Mouse (Mus musculus): ENCODE results near the gene Olfr552.
"Not testable (repeated sequence)": the region's sequence is repeated elsewhere in the genome, so short reads cannot be mapped to it uniquely, and the experiment has no call there.

Gene Olfr552

DNA sequence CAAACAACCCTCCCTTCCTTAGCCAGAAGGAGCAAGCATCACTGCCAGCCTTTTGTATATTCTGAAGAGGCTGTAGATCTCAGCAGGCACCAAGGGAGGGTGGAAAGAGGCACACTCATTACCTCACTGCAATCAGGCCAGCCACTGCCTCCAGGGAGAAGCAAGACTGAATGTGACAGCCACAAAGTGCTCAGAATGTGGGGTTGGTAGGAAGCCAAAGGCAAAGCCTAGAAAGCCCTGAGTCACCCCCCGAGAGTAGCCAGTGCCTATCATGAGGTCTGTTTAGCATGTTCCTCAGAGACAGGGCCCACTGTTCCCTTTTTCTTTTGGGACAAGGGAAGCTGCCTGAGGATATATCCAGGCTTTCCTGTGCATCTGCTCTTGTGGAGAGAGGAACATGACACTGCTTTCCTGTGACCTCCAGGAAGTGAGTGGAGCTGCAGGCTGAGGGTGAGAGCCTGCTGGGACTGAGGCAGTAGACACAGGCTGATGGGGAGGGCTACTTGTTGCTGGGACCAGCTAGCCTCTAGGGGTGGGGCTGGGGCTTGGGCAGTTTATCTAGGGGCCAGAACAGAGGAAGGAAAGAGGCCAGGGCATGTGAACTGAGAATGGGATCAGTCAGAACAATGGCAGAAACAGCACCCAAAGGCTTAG is at the start of gene Olfr552:
Olfr552 (plus strand) TSS at position 393 of the 654 bp plus-strand sequence.
- no peak for DNase-seq (ENCODE audit: low read depth in 2 of 2, low spot score in 2 of 2)

DNA sequence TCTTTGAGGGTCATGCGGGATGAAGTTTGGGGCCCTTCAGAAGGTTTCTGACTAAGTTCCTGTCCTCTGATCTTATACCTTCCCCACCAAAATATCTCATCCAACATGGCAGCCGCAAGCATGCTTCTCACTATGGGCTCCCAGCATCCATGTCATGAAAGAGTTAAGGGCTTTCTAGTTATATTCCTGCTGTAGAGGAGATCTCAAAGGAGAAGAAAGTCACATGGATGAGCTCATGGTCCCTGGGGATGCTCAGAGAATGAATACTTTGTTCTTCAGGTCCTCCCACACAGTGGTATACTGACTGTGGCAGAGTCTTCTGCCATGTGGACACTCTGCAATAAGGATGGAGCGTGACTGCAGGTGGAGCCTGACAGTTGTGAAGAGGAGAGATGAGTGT is 48.0 kb upstream of the Olfr552 start, which contains the start of gene Olfr549:
Olfr549 (plus strand) TSS at position 301 of the 400 bp plus-strand sequence.
- no peak for DNase-seq (ENCODE audit: low read depth in 2 of 2, low spot score in 2 of 2)

DNA sequence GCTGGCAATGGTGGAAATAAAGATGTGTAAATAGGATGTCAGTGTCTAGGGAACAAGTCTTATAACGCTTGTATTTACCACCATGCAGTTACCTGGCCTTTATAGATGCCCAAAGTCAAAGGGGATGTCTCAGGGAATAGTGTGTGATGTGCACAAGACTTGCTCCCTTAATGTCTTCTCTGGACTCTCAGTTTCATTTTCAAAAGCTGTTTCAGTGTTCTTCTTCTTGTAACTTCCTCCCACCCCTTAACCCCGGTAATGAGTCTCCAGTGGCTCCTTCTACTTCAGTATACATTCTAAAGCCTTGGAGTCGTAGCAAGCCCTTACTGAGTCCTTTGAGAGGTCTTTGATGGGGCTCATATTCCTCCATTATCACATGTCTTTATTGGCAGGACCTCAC is 44.3 kb upstream of the Olfr552 start:
- DNase-seq (ENCODE audit: low read depth in 2 of 2, low spot score in 2 of 2), result no peak

DNA sequence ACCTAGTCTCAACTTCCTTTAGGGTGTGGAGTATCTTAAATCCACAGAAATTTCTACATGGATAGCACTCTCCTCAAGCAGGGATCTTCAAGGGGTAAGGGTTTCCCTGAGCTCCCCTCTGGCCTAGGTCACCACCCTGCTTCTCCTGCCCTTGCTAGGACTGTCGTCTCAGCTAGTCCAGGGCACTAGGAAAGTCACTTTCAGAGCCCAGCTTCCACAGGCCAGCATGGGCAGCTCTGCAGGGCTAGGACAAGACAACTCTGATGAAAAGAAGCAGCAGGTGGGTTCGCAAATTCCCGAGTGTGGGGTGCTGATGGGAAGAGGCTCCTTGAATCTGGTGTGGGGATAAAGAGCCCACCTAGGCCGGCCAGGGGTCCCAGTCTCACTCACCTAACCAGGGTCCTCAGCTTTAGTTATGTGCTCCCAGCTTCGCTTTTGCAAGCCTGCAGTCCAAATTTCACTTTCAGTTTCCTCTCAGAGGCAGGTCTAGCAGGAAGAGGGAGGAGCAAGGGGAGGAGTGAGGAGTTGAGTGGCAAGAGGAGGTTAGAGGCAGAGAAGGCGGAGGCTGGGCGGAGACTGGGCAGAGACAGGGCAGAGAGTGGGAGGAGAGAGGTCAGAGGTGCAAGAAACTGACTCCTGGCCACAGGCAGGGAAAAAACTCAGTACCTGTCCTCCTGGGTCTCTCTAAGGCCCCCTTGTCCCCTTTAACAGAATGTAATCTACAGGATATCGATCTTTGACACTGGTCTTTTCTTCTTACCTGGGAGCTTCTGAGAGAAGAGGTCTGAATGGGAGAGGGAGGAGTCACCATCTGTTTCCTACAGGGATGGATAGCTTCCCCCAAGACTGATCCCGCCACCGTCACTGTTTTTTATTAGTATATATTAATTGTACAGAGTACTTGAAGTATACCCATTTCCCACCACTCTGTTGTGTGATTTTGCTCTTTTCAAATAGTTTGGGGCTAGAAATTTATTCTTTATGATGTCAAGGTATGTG is 32.3 kb upstream of the Olfr552 start, which contains the start of gene Trim21:
Trim21 (minus strand) TSS at position 488 of the 999 bp plus-strand sequence.
- peak; percentile 65 to 71 for DNase-seq (ENCODE audit: low read depth in 2 of 2, low spot score in 2 of 2)

DNA sequence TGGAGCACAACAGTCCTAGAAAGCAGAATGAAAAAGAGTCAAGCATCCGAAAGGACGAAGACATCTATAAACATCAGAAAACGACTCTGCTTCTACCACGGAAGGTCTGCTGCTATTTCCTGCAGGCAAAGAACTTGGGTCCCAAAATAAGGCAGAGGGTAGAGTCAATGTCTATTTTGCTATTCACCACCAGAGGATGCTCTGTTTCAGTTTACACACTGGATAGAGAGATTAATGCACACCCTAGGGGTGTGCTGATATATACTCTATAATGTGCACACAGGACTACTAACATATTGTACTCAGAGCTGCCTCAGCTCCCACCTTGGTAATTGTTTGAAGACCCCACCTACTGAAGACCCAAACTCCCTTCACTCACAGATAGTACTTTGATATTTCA is 31.4 kb upstream of the Olfr552 start:
- no peak for DNase-seq (ENCODE audit: low read depth in 2 of 2, low spot score in 2 of 2)

DNA sequence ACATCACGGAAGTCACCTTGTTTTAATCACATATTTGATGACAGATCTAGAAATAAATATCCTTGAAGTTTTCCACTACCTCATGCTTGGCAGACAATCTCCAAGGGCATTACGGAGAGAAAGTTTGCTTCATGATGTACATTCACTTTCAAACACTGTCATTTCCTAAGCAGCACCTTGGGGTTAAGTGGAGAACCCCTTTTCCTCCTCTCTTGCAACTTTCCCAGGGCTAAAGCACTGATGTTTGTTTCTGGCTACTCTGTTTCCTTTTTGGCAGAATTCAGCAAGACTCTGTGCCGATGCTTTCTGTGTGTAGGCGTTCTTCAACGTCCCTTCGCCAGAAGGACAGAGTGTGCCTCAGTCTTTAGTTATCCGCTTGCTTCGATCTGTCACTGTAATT is 26.4 kb upstream of the Olfr552 start, which contains the start of gene Olfr550:
Olfr550 (plus strand) TSS at position 301 of the 400 bp plus-strand sequence.
- no peak for DNase-seq (ENCODE audit: low read depth in 2 of 2, low spot score in 2 of 2)

DNA sequence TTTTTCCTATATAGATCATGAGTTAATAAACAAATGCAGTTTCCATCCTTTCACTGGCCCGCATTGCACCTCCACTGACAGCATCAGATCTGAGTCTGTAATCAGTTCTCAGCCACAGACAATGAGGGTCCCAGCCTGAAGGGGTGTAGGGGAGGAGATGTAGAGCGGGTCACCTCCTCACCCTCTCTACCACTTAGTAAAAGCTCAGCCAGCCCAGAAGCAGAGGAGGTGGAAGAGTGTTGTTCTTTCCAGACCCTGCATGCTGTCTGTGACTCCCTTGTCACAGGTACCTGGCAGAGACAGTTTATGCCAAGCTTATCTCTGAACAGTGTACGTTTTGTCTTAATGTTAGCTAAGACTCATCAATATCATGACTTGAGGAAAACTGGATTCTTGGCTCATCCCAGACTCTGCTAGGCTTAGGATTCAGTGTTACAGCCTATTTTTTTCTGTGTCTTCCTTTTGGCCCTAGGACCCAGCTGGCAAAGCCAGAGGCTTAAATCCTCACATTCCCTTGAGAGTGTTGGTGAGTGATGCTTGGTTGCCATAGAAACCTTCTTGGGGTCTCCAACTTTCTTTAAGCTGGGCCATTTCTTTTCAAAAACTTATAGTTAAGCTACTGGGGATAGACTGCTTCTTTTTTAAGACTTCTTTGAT is 24.3 kb upstream of the Olfr552 start:
- no peak for DNase-seq (ENCODE audit: low read depth in 2 of 2, low spot score in 2 of 2)

DNA sequence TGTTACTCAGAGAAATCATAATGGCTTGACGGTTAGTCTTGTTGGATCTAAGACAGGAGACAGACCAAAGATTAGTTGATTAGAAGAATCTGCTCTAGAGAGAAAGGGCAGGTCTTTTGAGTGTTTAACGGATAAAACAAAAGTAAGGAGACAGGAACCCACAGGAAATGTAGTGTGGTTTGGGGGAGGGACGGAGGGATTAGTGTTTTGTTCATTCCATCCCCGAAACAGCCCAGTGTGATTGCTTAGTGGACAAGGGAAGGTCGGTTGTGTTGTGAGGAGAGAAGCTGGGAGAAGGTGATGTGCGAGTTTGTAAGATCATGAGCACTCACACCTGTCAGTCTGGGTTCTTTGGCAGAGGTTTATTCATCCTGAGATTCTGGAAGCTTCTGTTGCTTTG is 21.6 kb upstream of the Olfr552 start:
- DNase-seq (ENCODE audit: low read depth in 2 of 2, low spot score in 2 of 2), result no peak

DNA sequence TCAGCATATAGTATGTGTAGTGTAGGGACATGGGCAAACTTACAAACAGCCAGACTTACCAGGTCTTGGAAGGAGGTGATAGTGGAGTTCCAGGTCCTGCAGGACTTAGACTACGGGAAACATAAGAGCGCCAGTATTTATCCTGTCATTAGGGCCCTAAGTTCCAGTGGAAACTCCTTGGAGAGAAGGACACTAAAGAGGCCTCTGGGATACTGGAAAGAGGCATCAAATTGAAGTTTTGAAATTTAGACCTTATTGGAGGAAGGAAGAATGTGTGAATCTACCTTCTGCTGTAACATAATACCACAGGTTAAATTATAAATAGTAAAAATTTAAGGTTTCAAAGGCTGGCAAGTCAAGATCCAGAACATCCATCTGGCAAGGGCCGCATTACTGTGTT is 5.8 kb upstream of the Olfr552 start, which contains the start of gene Olfr551:
Olfr551 (minus strand) TSS at position 101 of the 400 bp plus-strand sequence.
- no peak for DNase-seq (ENCODE audit: low read depth in 2 of 2, low spot score in 2 of 2)

DNA sequence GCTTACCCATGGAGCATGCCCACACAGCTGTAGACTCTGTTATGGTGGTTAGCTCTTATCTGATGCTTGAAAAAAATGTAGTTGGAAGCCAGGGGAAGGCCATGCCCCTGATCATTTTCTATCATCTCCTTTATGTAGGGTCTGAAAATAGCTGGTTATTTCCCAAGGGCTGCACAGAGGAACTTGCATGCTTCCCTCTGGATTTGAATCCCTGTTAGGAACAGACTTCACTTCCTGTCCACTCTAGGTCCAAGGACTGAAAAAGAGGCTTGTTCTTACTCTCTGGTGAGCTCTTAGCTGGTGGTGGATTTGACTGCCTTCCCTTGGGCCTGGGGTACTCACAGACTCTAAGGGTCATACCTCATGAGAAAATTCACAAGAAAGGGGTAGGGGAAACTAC is 20.5 kb downstream of the Olfr552 start, which contains the start of gene Olfr553:
Olfr553 (minus strand) TSS at position 101 of the 400 bp plus-strand sequence.
- no peak for DNase-seq (ENCODE audit: low read depth in 2 of 2, low spot score in 2 of 2)

DNA sequence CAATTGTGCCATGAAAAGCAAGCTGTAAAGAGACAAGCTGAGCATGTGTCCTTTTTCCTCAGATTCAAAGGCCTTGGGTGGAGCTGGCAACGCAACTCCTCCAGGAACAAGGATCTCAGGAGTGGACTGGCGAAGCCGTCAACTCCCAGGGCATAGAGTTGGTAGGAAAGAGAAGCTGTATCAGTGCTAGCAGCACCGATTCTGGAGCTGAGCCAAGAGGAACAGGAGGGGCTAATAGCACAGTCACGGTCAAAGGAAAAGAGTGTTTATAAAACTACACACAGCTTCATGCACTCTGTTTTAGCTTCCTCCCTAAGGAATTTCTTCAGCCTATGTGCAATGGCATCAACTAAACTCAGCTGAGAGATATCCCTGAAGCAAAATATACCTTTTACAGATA is 22.0 kb downstream of the Olfr552 start:
- no peak for DNase-seq (ENCODE audit: low read depth in 2 of 2, low spot score in 2 of 2)

DNA sequence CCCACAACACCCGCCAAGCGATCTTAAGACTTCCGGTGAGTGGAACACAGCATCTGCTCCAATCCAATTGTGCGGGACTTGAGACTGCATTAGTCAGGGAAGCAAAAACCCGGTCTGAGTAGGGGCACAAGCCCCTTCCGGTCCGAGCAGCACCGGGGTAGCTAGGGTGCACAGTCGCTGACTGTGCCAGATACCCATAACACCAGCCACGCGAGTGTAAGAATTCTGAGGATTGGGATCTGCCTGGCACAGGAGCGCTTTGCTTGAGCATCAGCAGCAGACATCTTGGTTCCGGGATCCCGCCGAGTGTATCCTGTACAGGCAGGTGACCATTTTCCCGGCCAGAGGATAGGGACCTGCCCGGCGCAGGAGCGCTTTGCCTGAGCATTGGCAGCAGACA is 22.8 kb downstream of the Olfr552 start:
- not testable (repeated sequence) for DNase-seq (ENCODE audit: low read depth in 2 of 2, low spot score in 2 of 2)

DNA sequence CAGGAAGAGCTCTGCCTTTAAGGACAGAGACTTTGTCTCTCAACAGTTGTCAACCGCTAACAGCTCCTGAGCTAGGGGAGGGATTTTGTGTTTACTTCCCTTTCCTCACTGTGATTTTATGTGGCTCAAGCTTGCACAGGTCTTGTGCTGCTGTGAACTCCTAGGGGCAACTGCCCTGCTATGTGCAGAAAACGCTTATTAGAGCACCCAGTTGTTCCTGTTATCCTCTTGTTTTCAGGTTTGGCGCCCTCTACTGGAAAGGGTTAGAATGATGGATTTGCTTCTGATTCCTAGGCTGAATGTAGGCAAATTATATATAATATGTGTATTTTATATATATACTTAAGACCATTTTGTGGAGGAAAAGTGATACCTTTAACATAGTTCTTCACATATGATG is 39.1 kb downstream of the Olfr552 start:
- DNase-seq (ENCODE audit: low read depth in 2 of 2, low spot score in 2 of 2), result peak; percentile 48 to 63

DNA sequence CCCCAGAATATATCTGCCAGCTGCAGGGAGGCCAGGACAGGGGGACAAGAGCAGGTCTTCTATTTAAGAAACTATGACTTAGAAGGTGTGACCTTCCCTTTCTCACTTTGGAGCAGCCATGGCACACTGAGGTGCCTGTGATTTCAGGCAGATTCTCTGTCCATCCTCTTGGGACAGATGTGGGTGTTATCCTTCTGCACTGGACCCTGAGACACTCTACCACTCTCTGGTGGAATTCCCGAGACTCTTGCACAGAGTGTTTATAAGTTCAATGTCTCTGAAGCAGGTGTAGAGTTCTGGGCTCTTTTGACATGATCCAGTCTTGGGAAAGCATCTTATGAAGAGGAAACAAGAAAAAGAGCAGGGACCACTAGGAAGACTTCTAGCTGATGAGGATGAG is 40.6 kb downstream of the Olfr552 start, which contains the start of gene Olfr554:
Olfr554 (plus strand) TSS at position 301 of the 400 bp plus-strand sequence.
- DNase-seq (ENCODE audit: low read depth in 2 of 2, low spot score in 2 of 2), result no peak

DNA sequence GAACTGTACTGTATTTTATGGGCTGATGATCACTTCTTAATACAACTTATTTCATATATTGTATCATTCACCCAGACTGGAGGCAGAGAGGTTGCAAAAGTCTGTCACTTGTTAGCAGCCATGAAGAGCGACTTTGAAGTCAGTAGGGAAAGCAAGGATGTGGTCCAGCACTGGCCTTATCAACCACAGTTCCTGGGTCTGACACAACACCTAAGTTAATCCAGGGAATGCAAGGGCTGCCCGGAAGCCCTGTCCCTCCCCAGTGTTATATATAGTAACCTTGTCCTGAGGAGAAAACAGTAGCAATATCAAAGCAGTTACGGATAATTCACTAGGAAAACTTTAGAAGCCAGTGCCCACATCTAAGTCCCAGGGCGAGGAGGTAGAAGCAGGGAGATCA is 47.4 kb downstream of the Olfr552 start:
- DNase-seq (ENCODE audit: low read depth in 2 of 2, low spot score in 2 of 2), result not testable (repeated sequence)
